Mouse (Mus musculus): Measurements from ENCODE around the gene Snrnp48.
A peak's percentile ranks its signal among the peaks of the same experiment; 100 is the strongest.

The Snrnp48 gene

GRCm38 (mm10) chr13:38204702-38205482 lies at the start of gene Snrnp48:
Gene Snrnp48, plus strand, starts transcription at chr13:38204938.
- DNase-seq (ENCODE audit: low spot score) = peak; percentile 82

DNA sequence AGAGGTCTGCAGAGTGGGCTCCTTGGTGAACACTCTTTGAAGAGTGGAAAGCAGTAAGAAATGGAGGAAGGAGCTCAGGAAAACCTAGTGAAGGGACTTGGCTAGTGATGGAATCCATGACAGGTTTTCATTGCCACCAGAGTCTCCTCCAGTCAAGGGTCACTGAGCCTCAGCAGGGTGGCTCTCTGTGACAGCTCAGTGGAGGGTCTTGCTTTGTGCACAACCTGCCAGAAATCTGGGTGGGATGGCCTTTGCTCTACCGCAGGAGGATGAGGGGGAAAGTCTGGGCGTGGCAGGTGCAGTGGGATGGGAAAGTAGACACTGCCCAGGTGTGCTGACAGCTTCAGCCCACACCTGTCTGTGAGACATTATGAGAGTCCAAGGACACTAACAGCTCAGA lies 49.2 kb upstream of the Snrnp48 start:
- no peak for DNase-seq (ENCODE audit: low spot score)

- no peak for DNase-seq (ENCODE audit: low spot score)
Measured at GRCm38 (mm10) chr13:38157635-38158034, 47.1 kb upstream of the Snrnp48 start.

DNA sequence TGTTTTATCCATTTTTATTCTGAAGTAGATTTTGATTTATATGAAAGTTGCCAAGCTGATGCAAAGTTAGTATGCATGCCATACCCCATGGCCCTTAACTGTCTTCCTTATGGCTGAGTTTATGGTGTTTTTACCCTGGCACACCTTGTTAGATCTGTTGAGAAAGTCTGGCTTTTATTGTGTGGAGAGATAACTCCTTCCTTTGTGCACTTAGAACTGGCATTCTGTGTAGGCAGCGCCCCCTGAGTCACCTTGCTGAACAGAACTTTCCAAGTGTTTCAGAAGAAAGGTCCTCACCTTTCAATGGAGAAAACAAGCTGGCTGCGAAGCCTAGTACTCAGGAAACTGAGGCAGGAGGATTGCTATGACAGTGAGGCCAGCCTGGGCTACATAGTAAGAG lies 42.7 kb upstream of the Snrnp48 start:
- no peak for DNase-seq (ENCODE audit: low spot score)

DNA sequence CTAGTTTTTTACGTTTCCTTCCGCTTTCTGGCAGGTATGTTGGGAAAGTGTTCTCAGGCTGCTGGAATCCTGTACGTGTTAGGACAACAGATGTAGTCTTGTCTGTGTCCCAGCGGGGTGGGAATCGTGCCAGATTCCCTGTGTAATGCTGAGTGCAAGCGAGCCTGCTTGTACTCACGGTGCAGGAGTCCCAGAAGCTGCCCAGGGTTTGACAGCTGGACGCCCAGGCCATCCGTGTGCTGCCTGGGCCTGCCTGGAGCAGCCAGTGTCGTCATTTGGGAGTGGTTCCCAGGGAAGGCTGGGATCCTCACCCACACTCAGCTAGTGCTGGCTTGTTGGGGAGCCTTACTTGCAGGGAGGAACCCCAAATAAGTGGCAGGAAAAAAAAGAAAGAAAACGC lies 42.1 kb upstream of the Snrnp48 start:
- DNase-seq (ENCODE audit: low spot score) = peak; percentile 50

GRCm38 (mm10) chr13:38164932-38165331 lies 39.8 kb upstream of the Snrnp48 start:
- DNase-seq (ENCODE audit: low spot score) = no peak

- no peak for DNase-seq (ENCODE audit: low spot score)
Measured at GRCm38 (mm10) chr13:38167056-38167455, 37.7 kb upstream of the Snrnp48 start.

GRCm38 (mm10) chr13:38170707-38171144 lies 34.0 kb upstream of the Snrnp48 start:
- no peak for DNase-seq (ENCODE audit: low spot score)

DNA sequence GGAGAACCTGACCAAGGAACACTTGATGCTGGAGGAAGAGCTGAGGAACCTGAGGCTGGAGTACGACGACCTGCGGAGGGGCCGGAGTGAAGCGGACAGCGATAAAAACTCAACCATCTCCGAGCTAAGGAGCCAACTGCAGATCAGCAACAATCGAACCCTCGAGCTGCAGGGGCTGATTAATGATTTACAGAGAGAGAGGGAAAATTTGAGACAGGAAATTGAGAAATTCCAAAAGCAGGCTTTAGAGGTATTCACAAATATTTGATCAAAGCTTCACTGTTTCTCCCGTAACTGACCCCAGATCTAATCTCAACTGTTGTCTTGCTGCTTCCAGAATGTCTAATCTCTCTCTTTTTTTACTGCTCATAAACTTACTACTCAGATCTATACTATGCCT lies 11.3 kb upstream of the Snrnp48 start:
- no peak for DNase-seq (ENCODE audit: low spot score)

GRCm38 (mm10) chr13:38201413-38201812 lies 3.3 kb upstream of the Snrnp48 start:
- DNase-seq (ENCODE audit: low spot score) = no peak

GRCm38 (mm10) chr13:38204171-38204570 lies 567 bp upstream of the Snrnp48 start:
- DNase-seq (ENCODE audit: low spot score) = no peak

- no peak for DNase-seq (ENCODE audit: low spot score)
Measured at GRCm38 (mm10) chr13:38211122-38211521, 6.4 kb downstream of the Snrnp48 start.

DNA sequence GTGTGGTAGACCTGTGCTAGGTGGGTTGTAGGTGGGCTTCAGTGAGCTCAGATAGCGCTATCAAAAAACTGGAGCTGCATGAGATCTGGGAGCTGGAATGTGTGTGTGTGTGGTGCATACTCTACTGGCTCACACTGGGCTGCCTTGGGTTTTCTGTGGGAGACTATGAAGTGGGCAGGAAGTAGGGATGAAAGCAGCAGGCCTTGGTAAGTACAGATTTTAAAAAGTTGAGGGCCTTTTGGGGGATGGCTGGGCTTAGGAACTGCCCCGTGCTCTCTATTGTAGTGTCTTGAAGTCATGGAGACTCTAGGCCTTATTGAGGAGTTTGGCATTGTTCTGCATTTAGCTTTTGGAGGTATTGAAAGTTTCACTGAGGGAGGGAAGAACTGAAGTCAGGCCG lies 13.9 kb downstream of the Snrnp48 start:
- no peak for DNase-seq (ENCODE audit: low spot score)

- no peak for DNase-seq (ENCODE audit: low spot score)
Measured at GRCm38 (mm10) chr13:38220331-38220730, 15.6 kb downstream of the Snrnp48 start.

DNA sequence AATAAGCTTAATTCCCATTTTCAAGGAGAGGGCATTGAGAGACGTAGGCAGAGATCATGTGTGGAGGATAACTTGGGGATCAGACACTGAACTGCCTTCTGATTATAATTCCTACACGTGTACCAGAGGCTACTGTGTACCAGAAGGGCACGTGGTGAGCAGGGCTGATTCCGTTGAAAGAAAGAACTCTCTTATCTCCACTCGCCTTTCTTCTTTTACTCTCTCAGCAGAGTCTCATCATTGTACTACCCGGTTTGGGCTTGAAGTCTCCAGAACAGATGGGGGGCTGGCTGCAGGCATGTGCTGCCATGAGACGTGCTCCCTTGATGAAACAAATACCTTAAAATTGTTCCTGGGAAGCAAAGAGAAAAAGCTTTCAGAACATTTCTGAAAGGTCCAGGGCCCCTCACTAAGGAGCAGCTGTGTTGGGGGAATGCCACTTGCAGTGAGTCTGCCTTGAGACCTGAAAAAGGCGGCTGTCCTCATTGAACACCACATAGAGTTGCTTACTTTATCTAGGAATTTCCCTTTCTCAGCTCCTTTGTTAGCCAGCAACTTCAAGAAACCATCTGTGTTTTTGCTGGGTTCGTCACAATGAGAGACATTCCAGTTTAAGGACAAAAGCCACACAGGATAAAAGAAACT lies 25.6 kb downstream of the Snrnp48 start:
- DNase-seq (ENCODE audit: low spot score) = no peak

GRCm38 (mm10) chr13:38232411-38232810 lies 27.7 kb downstream of the Snrnp48 start:
- no peak for DNase-seq (ENCODE audit: low spot score)

- DNase-seq (ENCODE audit: low spot score) = no peak
Measured at GRCm38 (mm10) chr13:38232856-38233625, 28.3 kb downstream of the Snrnp48 start.

DNA sequence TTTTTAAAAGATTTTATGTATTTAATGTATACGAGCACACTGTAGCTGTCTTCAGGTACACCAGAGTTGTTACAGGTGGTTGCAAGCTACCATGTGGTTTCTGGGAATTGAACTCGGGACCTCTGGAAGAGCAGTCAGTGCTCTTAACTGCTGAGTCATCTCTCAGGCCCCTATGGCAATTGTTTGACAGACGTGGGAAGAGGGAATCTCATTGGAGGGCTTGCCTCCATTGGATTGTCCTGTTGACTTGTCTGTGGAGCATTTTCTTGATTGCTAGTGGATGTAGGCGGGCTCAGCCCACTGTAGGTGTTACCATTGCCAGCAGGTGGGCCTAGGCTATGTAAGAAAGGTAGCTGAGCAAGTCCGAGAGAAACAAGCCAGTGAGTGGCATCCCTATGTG lies 29.9 kb downstream of the Snrnp48 start:
- DNase-seq (ENCODE audit: low spot score) = no peak

DNA sequence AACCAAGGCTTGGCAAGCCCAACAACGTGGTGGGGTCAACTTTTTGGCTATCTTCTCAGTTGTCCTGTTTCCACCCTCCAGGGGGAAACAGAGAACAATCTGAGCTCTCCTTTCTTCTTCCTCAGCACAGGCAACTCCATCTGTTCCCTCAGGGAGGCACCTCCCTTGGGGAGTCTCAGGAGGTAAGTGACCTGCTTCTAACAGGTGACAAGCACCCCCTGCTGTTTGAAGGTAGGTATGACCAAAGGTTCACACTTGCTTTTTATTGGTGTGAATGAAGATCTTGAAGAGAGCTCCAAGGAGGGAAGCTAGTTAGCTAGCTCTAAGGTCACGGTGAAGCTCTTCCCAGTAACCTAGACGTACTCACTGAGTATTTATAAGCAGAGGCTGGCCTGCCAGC lies 30.6 kb downstream of the Snrnp48 start:
- no peak for DNase-seq (ENCODE audit: low spot score)

- DNase-seq (ENCODE audit: low spot score) = no peak
Measured at GRCm38 (mm10) chr13:38248151-38248550, 43.4 kb downstream of the Snrnp48 start.

GRCm38 (mm10) chr13:38251226-38251625 lies 46.5 kb downstream of the Snrnp48 start:
- DNase-seq (ENCODE audit: low spot score) = no peak

DNA sequence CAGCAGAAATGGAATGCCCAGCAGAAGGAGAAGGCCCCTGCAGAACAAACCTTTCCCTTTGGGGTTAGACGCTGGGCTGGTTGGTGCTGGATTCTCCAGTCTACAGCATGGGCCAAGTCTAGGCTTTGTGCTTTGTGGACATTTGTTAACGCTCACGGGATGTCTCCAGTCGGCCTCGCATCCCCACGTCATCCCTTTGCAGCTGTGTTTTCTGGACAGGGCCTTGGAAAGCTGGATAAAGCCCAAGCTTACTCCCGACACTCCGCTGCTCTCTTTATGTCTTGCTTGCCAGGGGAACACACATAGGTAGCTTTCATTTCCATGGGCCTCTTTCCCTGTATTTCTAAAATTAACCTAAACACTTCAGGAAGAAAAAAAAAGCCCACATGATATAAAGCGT lies 49.0 kb downstream of the Snrnp48 start:
- no peak for DNase-seq (ENCODE audit: low spot score)

DNA sequence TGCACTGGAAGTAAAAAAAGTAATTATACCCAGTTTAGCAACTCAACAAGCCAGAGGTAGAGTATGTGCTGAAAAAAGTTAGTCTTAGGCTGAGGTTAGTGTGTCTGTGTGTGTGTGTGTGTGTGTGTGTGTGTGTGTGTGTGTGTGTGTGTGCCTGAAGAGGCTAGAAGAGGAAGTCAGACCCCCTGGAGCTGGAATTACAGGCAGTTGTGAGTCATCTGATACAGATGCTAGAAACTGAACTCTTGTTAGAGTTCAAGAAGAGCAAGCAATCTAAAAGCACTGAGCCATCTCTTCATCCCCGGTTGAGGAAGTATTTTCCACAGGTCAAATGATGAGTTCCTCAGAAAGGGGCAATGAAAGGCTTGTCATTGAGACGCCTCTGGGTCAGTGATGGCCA lies 54.2 kb downstream of the Snrnp48 start:
- no peak for DNase-seq (ENCODE audit: low spot score)
